Mouse (Mus musculus) stomach, postnatal 0 days (tissue): Measurements from ENCODE around the gene Gm49361.

ENCODE experiments used
- CTCF ChIP-seq: IDR thresholded peaks from 2 replicates; pipeline ENCODE4 v1.5.1; 2016; ENCODE audit warnings: antibody characterized with exemption, low read depth, mild to moderate bottlenecking, moderate library complexity
- EP300 ChIP-seq: optimal IDR thresholded peaks from 2 replicates; pipeline ENCODE3; 2016; ENCODE audit warnings: antibody characterized with exemption

- no peak for TF ChIP-seq CTCF
- no peak for TF ChIP-seq EP300
Observed at GRCm38 (mm10) chr14:57690681-57691080, 55.2 kb downstream of the Gm49361 start.
